ENCODE assay signal across 14 mouse cellular contexts in genomic region chr3:60797808-60798207, GRCm38 (mm10).
DNase-seq lines count a peak whose midpoint lies in the region; ATAC-seq and TF ChIP-seq lines count a peak whose summit lies in the region.
"Had no signal": no experiment of that assay in that cellular context is flagged by ENCODE, and none has a peak within 500 bp of the region (broad histone marks: within the 10 kb centered on the region; RNA-seq: fewer than 3 reads in every experiment).

No protein-coding gene starts in this region.

- no peaks in the 10 kb centered on the region for H3K36me3 ChIP-seq in intestine, postnatal 0 days (ENCODE audit: control insufficient read depth, insufficient read depth)
- H3K36me3 ChIP-seq: liver, embryonic 13.5 days had no signal

- no peak for ATAC-seq in intestine, postnatal 0 days
- ATAC-seq in erythroblast, adult 5-6 weeks (replicated peaks; ENCODE audit: low FRiP score, poor library complexity, severe bottlenecking) = no peak
- ATAC-seq: forebrain, embryonic 14.5 days; hindbrain, embryonic 16.5 days had no signal

- H3K27ac ChIP-seq in intestine, postnatal 0 days (ENCODE audit: low read depth, low read length) = no peak overlapping the region
- H3K27ac ChIP-seq: liver, embryonic 13.5 days had no signal

- H3K9ac ChIP-seq in intestine, postnatal 0 days (ENCODE audit: low read depth, low read length) = no peak overlapping the region
- H3K9ac ChIP-seq: liver, embryonic 13.5 days had no signal

- no peaks in the 10 kb centered on the region for H3K9me3 ChIP-seq in intestine, postnatal 0 days (ENCODE audit: control insufficient read depth)
- H3K9me3 ChIP-seq: liver, embryonic 13.5 days had no signal

- DNase-seq in gastrocnemius, postnatal 25 days = peak; percentile 46
- no peak for DNase-seq in gastrocnemius, postnatal 10 days
- DNase-seq in R1 (ENCODE audit: low read depth, low spot score) = peak; percentile 64
- DNase-seq in fibroblast of lung, adult 2 months (ENCODE audit: low read depth) = peak; percentile 19
- peak; percentile 40 to 73 for DNase-seq in layer of hippocampus, adult 18-20 months (ENCODE audit: low spot score in 2 of 2)
- no peak for DNase-seq in urinary bladder, postnatal 36 days (ENCODE audit: low spot score in 2 of 2)
- DNase-seq: liver, embryonic 13.5 days; thymus, adult 18-20 months had no signal

- WGBS in intestine, postnatal 0 days = 85% methylated on average over 6 of the region's 6 CpGs

- no peak for TF ChIP-seq CTCF in intestine, postnatal 0 days (IDR thresholded peaks at IDR 0.05; ENCODE audit: low read depth)

- no peak overlapping the region for H3K4me3 ChIP-seq in intestine, postnatal 0 days (ENCODE audit: low read depth, low read length)
- H3K4me3 ChIP-seq: liver, embryonic 13.5 days; myocyte had no signal

- H3K4me2 ChIP-seq in intestine, postnatal 0 days (replicated peaks; ENCODE audit: low read depth) = no peak overlapping the region
- H3K4me2 ChIP-seq: liver, embryonic 13.5 days had no signal

- H3K4me1 ChIP-seq in intestine, postnatal 0 days (replicated peaks; ENCODE audit: control insufficient read depth, insufficient read depth, low read length) = no peaks in the 10 kb centered on the region

- H3K27me3 ChIP-seq in intestine, postnatal 0 days (replicated peaks; ENCODE audit: control insufficient read depth, insufficient read depth, low read length) = no peaks in the 10 kb centered on the region
- H3K27me3 ChIP-seq: CH12.LX; liver, embryonic 13.5 days had no signal

Comparison
In these comparisons a context has a peak if more than half of its experiments do, and no peak if none do; other contexts are left out.
1. DNase-seq: peak in gastrocnemius, postnatal 25 days (single experiment), R1 (single experiment), fibroblast of lung, adult 2 months (single experiment) and layer of hippocampus, adult 18-20 months (2 of 2); none in gastrocnemius, postnatal 10 days (single experiment) and urinary bladder, postnatal 36 days (0 of 2).